Comparison of ENCODE assay signal across 22 mouse cellular contexts in the genomic region with DNA sequence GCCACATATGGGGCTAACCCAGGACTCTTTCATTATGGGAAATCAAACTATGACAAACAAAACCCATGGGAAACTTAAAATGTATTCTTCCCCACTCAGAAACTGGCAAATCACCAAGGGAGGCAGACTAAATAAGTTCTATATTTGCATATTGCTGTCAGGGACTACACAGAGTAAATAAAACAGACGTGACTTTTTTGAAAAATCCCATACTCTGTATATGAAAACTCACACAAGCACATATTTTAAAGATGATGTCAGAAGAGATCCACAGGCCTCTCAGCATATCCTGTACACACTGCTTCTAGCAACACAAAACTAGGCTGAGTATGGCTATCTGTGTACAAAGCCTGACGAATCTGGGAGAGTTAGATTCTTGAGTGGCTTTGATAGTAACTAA. TPM values are rescaled to one million over a fixed set of nuclear protein-coding genes. Genes with fewer than 3 reads are reported as not detected.
DNase-seq lines count a peak whose midpoint lies in the region; ATAC-seq and TF ChIP-seq lines count a peak whose summit lies in the region.
"Had no signal": no experiment of that assay in that cellular context is flagged by ENCODE, and none has a peak within 500 bp of the region (broad histone marks: within the 10 kb centered on the region; RNA-seq: fewer than 3 reads in every experiment).

No protein-coding gene starts in this region.

- no peak for DNase-seq in lung, postnatal 4 days
- DNase-seq in stomach, postnatal 0 days (ENCODE audit: low spot score) = no peak
- DNase-seq in MN1 (ENCODE audit: low spot score) = no peak
- DNase-seq in thymus, postnatal 0 days (ENCODE audit: low spot score) = no peak
- DNase-seq: adrenal gland, adult 2 months; adrenal gland, postnatal 36 days; cerebellum, adult 11 months; cerebellum, adult 8-10 months; cerebellum, postnatal 14 days; embryo, embryonic 11 days; gastrocnemius, adult 2 months; gastrocnemius, postnatal 25 days; heart, postnatal 36 days had no signal

- no peaks in the 10 kb centered on the region for H3K9me3 ChIP-seq in lung, embryonic 15.5 days
- H3K9me3 ChIP-seq in stomach, embryonic 14.5 days (ENCODE audit: control insufficient read depth, low read depth, low read length) = no peaks in the 10 kb centered on the region
- H3K9me3 ChIP-seq in stomach, postnatal 0 days (ENCODE audit: control insufficient read depth, low read length) = no peaks in the 10 kb centered on the region
- no peaks in the 10 kb centered on the region for H3K9me3 ChIP-seq in embryonic facial prominence, embryonic 15.5 days (replicated peaks)
- no peaks in the 10 kb centered on the region for H3K9me3 ChIP-seq in stomach, embryonic 16.5 days (replicated peaks; ENCODE audit: control insufficient read depth, low read length)
- H3K9me3 ChIP-seq: embryonic facial prominence, embryonic 12.5 days; forebrain, embryonic 13.5 days; heart, embryonic 13.5 days; hindbrain, embryonic 15.5 days had no signal

- WGBS in lung, embryonic 15.5 days = 38% methylated on average over 2 of the region's 2 CpGs
- WGBS in stomach, embryonic 14.5 days = 42% methylated on average over 2 of the region's 2 CpGs
- WGBS in stomach, postnatal 0 days = 38% methylated on average over 2 of the region's 2 CpGs
- 46% methylated on average over 2 of the region's 2 CpGs for WGBS in embryonic facial prominence, embryonic 15.5 days
- 35% methylated on average over 2 of the region's 2 CpGs for WGBS in stomach, embryonic 16.5 days

- TF ChIP-seq CTCF in stomach, postnatal 0 days (IDR thresholded peaks at IDR 0.05; ENCODE audit: low read depth) = no peak

- H3K36me3 ChIP-seq in lung, embryonic 15.5 days = no peaks in the 10 kb centered on the region
- H3K36me3 ChIP-seq in stomach, embryonic 14.5 days (ENCODE audit: control insufficient read depth, insufficient read depth, low read length) = no peaks in the 10 kb centered on the region
- no peaks in the 10 kb centered on the region for H3K36me3 ChIP-seq in stomach, postnatal 0 days (ENCODE audit: control insufficient read depth, insufficient read depth, low read length)
- no peaks in the 10 kb centered on the region for H3K36me3 ChIP-seq in embryonic facial prominence, embryonic 15.5 days
- H3K36me3 ChIP-seq in stomach, embryonic 16.5 days (ENCODE audit: control insufficient read depth, insufficient read depth, low read length) = no peaks in the 10 kb centered on the region
- H3K36me3 ChIP-seq: embryonic facial prominence, embryonic 12.5 days; heart, embryonic 13.5 days; hindbrain, embryonic 15.5 days had no signal

- no peak for TF ChIP-seq EP300 in stomach, postnatal 0 days (optimal IDR thresholded peaks at IDR 0.05)

- ATAC-seq in lung, embryonic 15.5 days (ENCODE audit: borderline replicate concordance, extremely low read depth, low FRiP score, low TSS enrichment) = no peak
- peak; percentile 71; the same call in 1 of the 2 replicates for ATAC-seq in stomach, embryonic 14.5 days (ENCODE audit: insufficient number of reproducible peaks, insufficient read depth, low FRiP score, low read depth)
- ATAC-seq in stomach, postnatal 0 days (ENCODE audit: low FRiP score, low TSS enrichment) = no peak
- ATAC-seq in embryonic facial prominence, embryonic 15.5 days (ENCODE audit: insufficient number of reproducible peaks, low FRiP score, low TSS enrichment, low read depth) = peak; percentile 43; the same call in 1 of the 2 replicates
- ATAC-seq in stomach, embryonic 16.5 days (ENCODE audit: insufficient read depth, low FRiP score) = peak; percentile 80; the same call in 1 of the 2 replicates
- ATAC-seq: forebrain, embryonic 13.5 days had no signal

- H3K4me1 ChIP-seq in lung, embryonic 15.5 days = no peaks in the 10 kb centered on the region
- no peaks in the 10 kb centered on the region for H3K4me1 ChIP-seq in stomach, embryonic 14.5 days (ENCODE audit: control insufficient read depth, insufficient read depth, low read length)
- no peaks in the 10 kb centered on the region for H3K4me1 ChIP-seq in stomach, postnatal 0 days (replicated peaks; ENCODE audit: control insufficient read depth, insufficient read depth)
- H3K4me1 ChIP-seq in embryonic facial prominence, embryonic 15.5 days = no peaks in the 10 kb centered on the region
- no peaks in the 10 kb centered on the region; the same call in 1 of the 2 replicates for H3K4me1 ChIP-seq in stomach, embryonic 16.5 days (ENCODE audit: control insufficient read depth, insufficient read depth, low read length)
- H3K4me1 ChIP-seq: embryonic facial prominence, embryonic 12.5 days; forebrain, embryonic 13.5 days; heart, embryonic 13.5 days; hindbrain, embryonic 15.5 days had no signal

- no peak overlapping the region for H3K4me2 ChIP-seq in lung, embryonic 15.5 days
- no peak overlapping the region for H3K4me2 ChIP-seq in stomach, embryonic 14.5 days (replicated peaks; ENCODE audit: low read depth, low read length)
- H3K4me2 ChIP-seq in stomach, postnatal 0 days (replicated peaks; ENCODE audit: low read depth) = no peak overlapping the region
- no peak overlapping the region for H3K4me2 ChIP-seq in embryonic facial prominence, embryonic 15.5 days (replicated peaks)
- H3K4me2 ChIP-seq in stomach, embryonic 16.5 days (ENCODE audit: low read depth, low read length) = no peak overlapping the region
- H3K4me2 ChIP-seq: embryonic facial prominence, embryonic 12.5 days; forebrain, embryonic 13.5 days; heart, embryonic 13.5 days; hindbrain, embryonic 15.5 days had no signal

- no peak overlapping the region for H3K9ac ChIP-seq in lung, embryonic 15.5 days
- H3K9ac ChIP-seq in stomach, embryonic 14.5 days (replicated peaks; ENCODE audit: low read depth, low read length) = no peak overlapping the region
- no peak overlapping the region for H3K9ac ChIP-seq in stomach, postnatal 0 days (ENCODE audit: low read length)
- no peak overlapping the region for H3K9ac ChIP-seq in embryonic facial prominence, embryonic 15.5 days
- no peak overlapping the region for H3K9ac ChIP-seq in stomach, embryonic 16.5 days (ENCODE audit: low read length)
- H3K9ac ChIP-seq: embryonic facial prominence, embryonic 12.5 days; forebrain, embryonic 13.5 days; heart, embryonic 13.5 days; hindbrain, embryonic 15.5 days had no signal

- H3K27ac ChIP-seq in lung, embryonic 15.5 days = 0 out of 2 replicates have a peak overlapping the region, but pooled peaks have one; percentile 9
- H3K27ac ChIP-seq in stomach, embryonic 14.5 days (ENCODE audit: low read length) = no peak overlapping the region; the same call in 1 of the 2 replicates
- no peak overlapping the region for H3K27ac ChIP-seq in stomach, postnatal 0 days (replicated peaks)
- H3K27ac ChIP-seq in embryonic facial prominence, embryonic 15.5 days (replicated peaks) = no peak overlapping the region
- peak overlapping the region; percentile 39; the same call in 1 of the 2 replicates for H3K27ac ChIP-seq in stomach, embryonic 16.5 days (ENCODE audit: low read length)
- H3K27ac ChIP-seq: embryonic facial prominence, embryonic 12.5 days; forebrain, embryonic 13.5 days; gastrocnemius, adult 2 months; heart, embryonic 13.5 days; hindbrain, embryonic 15.5 days had no signal

- no peak overlapping the region for H3K4me3 ChIP-seq in lung, embryonic 15.5 days
- no peak overlapping the region for H3K4me3 ChIP-seq in stomach, embryonic 14.5 days (ENCODE audit: low read depth, low read length)
- no peak overlapping the region for H3K4me3 ChIP-seq in stomach, postnatal 0 days (ENCODE audit: low read depth, low read length)
- no peak overlapping the region for H3K4me3 ChIP-seq in embryonic facial prominence, embryonic 15.5 days (replicated peaks)
- H3K4me3 ChIP-seq in stomach, embryonic 16.5 days (replicated peaks; ENCODE audit: low read length) = no peak overlapping the region
- H3K4me3 ChIP-seq: embryonic facial prominence, embryonic 12.5 days; forebrain, embryonic 13.5 days; gastrocnemius, adult 2 months; heart, embryonic 13.5 days; hindbrain, embryonic 15.5 days had no signal

- H3K27me3 ChIP-seq in lung, embryonic 15.5 days = no peaks in the 10 kb centered on the region
- H3K27me3 ChIP-seq in stomach, embryonic 14.5 days (ENCODE audit: control insufficient read depth, insufficient read depth, low read length) = no peaks in the 10 kb centered on the region
- H3K27me3 ChIP-seq in stomach, postnatal 0 days (ENCODE audit: control insufficient read depth, insufficient read depth, low read length) = no peaks in the 10 kb centered on the region
- no peaks in the 10 kb centered on the region for H3K27me3 ChIP-seq in embryonic facial prominence, embryonic 15.5 days
- H3K27me3 ChIP-seq in stomach, embryonic 16.5 days (ENCODE audit: control insufficient read depth, insufficient read depth, low read length) = no peaks in the 10 kb centered on the region
- H3K27me3 ChIP-seq: embryonic facial prominence, embryonic 12.5 days; forebrain, embryonic 13.5 days; heart, embryonic 13.5 days; hindbrain, embryonic 15.5 days had no signal

RNA-seq across cellular contexts. Expression of gene Cnnm1, which starts 24.7 kb away (rescaled TPM):
- 0.06 and 0.10 TPM in 2 replicates for polyA plus RNA-seq in lung, embryonic 15.5 days (2015; fragmentation: Nextera tagmentation; extraction: Ambion mirVana)
- polyA plus RNA-seq in stomach, embryonic 14.5 days (2014; fragmentation: Nextera tagmentation; extraction: Ambion mirVana) = 0.32 and 0.77 TPM in 2 replicates
- 0.47 and 0.56 TPM in 2 replicates for polyA plus RNA-seq in stomach, postnatal 0 days (2015; fragmentation: Nextera tagmentation; extraction: Ambion mirVana)
- polyA plus RNA-seq in embryonic facial prominence, embryonic 15.5 days (2015; fragmentation: Nextera tagmentation; extraction: Ambion mirVana) = 3.1 and 3.5 TPM in 2 replicates
- polyA plus RNA-seq in stomach, embryonic 16.5 days (2015; fragmentation: Nextera tagmentation; extraction: Ambion mirVana) = 0.32 and 0.76 TPM in 2 replicates
- polyA plus RNA-seq in thymus, postnatal 0 days (2015; fragmentation: Nextera tagmentation; extraction: Ambion mirVana) = 0.44 and 0.78 TPM in 2 replicates
- polyA plus RNA-seq: C2C12 had no signal

RNA-seq across cellular contexts. Expression of gene Hpse2, which starts 27.4 kb away (rescaled TPM):
- 8.2 and 9.3 TPM in 2 replicates for polyA plus RNA-seq in lung, embryonic 15.5 days (2015; fragmentation: Nextera tagmentation; extraction: Ambion mirVana)
- polyA plus RNA-seq in stomach, embryonic 14.5 days (2014; fragmentation: Nextera tagmentation; extraction: Ambion mirVana) = 11.4 and 16.1 TPM in 2 replicates
- 1.3 and 1.4 TPM in 2 replicates for polyA plus RNA-seq in stomach, postnatal 0 days (2015; fragmentation: Nextera tagmentation; extraction: Ambion mirVana)
- polyA plus RNA-seq in embryonic facial prominence, embryonic 15.5 days (2015; fragmentation: Nextera tagmentation; extraction: Ambion mirVana) = 16.1 and 19.1 TPM in 2 replicates
- 5.9 and 6.6 TPM in 2 replicates for polyA plus RNA-seq in stomach, embryonic 16.5 days (2015; fragmentation: Nextera tagmentation; extraction: Ambion mirVana)
- polyA plus RNA-seq in thymus, postnatal 0 days (2015; fragmentation: Nextera tagmentation; extraction: Ambion mirVana) = 0.51 and 0.86 TPM in 2 replicates
- polyA plus RNA-seq: adrenal gland, adult 2 months; C2C12; forebrain, embryonic 13.5 days had no signal

Comparison
In these comparisons a context has a peak if more than half of its experiments do, and no peak if none do; other contexts are left out.
1. ATAC-seq: peak in stomach, embryonic 14.5 days (single experiment), embryonic facial prominence, embryonic 15.5 days (single experiment) and stomach, embryonic 16.5 days (single experiment); none in lung, embryonic 15.5 days (single experiment) and stomach, postnatal 0 days (single experiment).
2. H3K27ac ChIP-seq: peak in lung, embryonic 15.5 days (single experiment) and stomach, embryonic 16.5 days (single experiment); none in stomach, embryonic 14.5 days (single experiment), stomach, postnatal 0 days (single experiment) and embryonic facial prominence, embryonic 15.5 days (single experiment).